Mouse (Mus musculus) urinary bladder, postnatal 4 days (tissue): ENCODE measurements around the gene Ntan1.
"Not testable (repeated sequence)": the region's sequence is repeated elsewhere in the genome, so short reads cannot be mapped to it uniquely, and the experiment has no call there.

ENCODE experiments used
- DNase-seq, 2 experiments: peaks; one replicate each; pipeline ENCODE4 v3.0.0; 2021 to 2022; ENCODE audit warnings: low spot score in 2 of 2

Ntan1 gene

GRCm38 (mm10) chr16:13818560-13819393 is at the start of gene Ntan1:
Gene Ntan1 (plus strand): TSS chr16:13818845.
- DNase-seq, result peak; percentile 97

DNA sequence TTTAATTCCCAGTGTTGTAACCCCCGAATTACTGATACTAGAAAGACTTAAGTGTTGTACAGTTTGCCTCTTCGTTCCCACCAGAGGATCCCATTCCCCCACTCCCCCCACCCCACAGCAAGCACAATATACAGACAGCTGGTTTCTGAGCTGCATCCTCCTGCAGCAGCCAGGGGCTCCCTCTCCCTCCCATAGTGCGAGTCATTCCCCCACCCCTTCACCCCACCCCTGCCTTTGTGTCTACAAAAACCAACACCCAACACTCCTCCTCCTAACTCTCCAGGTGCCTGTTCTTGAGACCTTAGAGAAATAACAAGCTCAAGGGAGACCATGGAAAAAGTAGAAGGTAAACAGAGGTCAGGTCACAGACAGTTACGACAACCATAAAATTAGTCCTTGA is 47.0 kb upstream of the Ntan1 start:
- not testable (repeated sequence) for DNase-seq

GRCm38 (mm10) chr16:13772051-13772450 is 46.6 kb upstream of the Ntan1 start:
- DNase-seq, result not testable (repeated sequence)

- DNase-seq, result not testable (repeated sequence)
Observed at GRCm38 (mm10) chr16:13774011-13774410, 44.6 kb upstream of the Ntan1 start.

DNA sequence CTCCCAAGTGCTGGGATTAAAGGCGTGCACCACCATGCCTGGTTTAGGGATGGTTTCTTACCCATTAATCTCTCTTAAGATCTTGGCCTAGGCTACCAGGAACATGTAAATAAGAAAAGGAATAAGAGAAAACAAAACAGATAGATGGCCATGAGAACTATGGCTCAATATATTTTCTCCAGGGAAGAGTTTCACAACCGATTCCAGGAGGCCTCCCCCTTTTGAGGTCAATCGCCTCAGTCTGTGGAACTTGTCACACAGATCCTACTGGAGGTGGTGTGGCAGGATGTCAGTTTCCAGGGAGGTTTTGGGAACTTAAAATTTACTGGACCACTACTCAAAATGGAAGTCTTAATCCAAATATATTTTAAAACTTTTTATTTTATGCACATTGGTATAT is 44.0 kb upstream of the Ntan1 start:
- not testable (repeated sequence) for DNase-seq

GRCm38 (mm10) chr16:13780353-13781036 is 38.1 kb upstream of the Ntan1 start, which contains the start of gene Rrn3:
Gene Rrn3 (plus strand): TSS chr16:13780708.
- DNase-seq, result peak; percentile 85 to 89

GRCm38 (mm10) chr16:13781216-13781615 is 37.4 kb upstream of the Ntan1 start:
- no peak for DNase-seq

- no peak for DNase-seq
Observed at GRCm38 (mm10) chr16:13785932-13786331, 32.7 kb upstream of the Ntan1 start.

- DNase-seq, result not testable (repeated sequence)
Observed at GRCm38 (mm10) chr16:13793441-13793840, 25.2 kb upstream of the Ntan1 start.

- no peak for DNase-seq
Observed at GRCm38 (mm10) chr16:13796746-13797175, 21.9 kb upstream of the Ntan1 start.

DNA sequence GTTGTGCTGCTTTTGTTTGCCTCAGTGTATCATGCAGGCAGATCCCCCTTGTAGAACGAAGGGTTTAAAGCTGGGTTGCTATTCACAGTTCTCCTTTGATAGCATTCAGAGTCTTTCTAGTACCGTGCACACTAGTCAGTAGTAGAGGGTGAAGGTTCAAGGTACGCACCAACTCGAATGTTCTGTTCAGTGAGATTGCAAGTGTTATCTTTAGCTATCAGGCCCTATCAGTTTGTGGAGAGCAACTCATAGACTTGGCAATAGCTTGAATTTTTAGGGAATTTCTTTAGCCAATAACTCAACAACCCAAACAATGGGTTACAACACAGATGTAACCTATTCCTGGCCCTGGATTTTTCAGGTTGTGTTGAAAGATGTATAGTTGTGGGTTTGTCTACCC is 17.4 kb upstream of the Ntan1 start:
- DNase-seq, result no peak

GRCm38 (mm10) chr16:13804666-13805065 is 14.0 kb upstream of the Ntan1 start:
- DNase-seq, result no peak

- no peak for DNase-seq
Observed at GRCm38 (mm10) chr16:13807616-13808015, 11.0 kb upstream of the Ntan1 start.

DNA sequence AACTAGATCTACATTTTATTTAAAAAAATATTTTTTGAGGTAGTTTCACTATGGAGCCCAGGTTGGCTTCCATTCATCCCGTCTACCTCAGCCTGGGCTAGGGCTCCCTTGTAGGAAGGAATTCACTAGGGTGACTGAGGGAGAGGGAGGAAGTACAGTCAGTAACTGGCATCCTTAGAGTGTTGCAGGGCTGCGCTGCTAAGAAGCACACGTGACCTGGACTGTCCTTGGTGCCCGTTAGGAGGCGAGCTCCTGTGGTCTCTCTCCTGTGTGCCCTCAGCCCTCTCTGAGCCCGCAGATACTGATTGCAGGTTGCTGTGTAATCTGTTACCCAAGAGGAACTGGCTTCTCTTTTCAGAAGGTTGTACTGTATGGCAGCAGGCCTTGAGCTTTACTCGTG is 10.2 kb upstream of the Ntan1 start:
- DNase-seq, result no peak

GRCm38 (mm10) chr16:13812152-13812551 is 6.5 kb upstream of the Ntan1 start:
- no peak for DNase-seq

GRCm38 (mm10) chr16:13813200-13813599 is 5.4 kb upstream of the Ntan1 start:
- DNase-seq, result no peak

- DNase-seq, result no peak
Observed at GRCm38 (mm10) chr16:13819394-13819743, 724 bp downstream of the Ntan1 start.

- no peak for DNase-seq
Observed at GRCm38 (mm10) chr16:13819806-13820500, 1.3 kb downstream of the Ntan1 start.

DNA sequence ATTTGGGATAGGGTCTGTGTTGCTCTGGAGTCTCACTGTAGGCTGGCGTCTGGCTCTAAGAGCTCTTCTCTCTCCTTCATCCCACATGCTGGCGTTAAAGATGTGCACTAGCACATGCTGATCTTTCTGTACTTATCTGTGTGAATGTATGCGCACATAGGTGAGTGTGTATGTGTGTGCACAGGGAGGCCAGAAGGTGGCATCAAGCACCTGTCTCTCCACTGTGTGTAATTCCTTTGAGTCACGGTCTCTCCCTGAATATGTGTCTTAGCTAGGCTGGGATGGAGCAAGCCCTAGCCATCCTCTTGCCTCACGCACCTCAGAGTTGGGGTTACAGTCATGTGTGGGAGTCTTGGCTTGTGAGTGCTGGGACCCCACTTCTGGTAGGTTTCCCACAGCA is 2.1 kb downstream of the Ntan1 start:
- no peak for DNase-seq

DNA sequence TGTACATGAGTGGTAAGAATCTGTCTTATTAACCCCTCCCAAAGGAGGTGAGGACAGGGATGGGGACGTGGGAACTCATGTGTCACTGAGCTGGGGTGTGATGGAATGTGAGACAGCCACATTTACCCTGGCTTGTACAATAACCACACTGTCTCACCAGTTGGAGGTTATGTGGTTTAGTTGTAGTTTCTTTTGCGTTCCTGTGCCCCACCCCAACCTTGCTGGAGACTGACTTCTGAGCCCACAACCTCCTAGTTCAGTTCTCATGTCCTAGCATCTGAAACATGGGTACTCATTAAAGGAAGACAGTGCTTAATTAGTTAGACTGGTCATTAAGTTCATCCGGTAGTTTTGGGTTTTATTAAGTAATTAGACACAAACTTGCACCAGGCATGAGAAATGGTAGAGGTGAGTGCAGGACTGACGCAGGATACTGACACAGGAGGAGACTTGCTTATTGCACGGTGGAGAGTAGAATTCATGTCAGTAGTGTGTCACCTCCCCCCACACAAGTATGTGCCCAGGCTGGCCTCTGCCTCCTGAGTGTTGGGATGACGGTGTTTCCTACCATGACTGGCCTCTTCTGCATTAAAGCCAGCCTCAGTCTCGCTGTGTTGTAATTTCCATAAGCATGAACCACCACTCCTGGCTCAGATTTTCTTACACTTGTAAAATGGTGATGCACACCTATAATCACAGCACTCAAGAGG is 7.3 kb downstream of the Ntan1 start:
- no peak for DNase-seq

DNA sequence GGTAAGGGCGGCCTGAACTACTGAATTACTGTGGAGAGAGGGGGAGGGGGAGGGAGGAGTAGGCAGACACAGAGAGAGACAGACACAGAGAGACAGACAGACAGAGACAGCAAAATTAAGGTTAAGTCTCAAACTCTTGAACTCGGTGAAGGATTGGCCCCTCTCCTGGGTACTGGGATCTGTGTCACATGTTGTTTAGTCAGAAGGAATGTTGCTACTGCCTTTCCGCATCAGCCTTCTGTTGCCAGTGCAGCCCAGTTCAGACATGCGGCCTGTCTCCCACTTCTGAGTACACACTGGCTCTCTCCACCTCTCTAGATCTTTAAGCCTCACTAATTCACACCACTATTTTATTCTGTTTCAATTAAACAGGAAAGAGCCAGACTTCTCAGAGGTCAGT is 7.9 kb downstream of the Ntan1 start:
- no peak for DNase-seq

- DNase-seq, result no peak
Observed at GRCm38 (mm10) chr16:13830444-13830843, 11.8 kb downstream of the Ntan1 start.
